Mouse (Mus musculus) kidney, adult 11 months (tissue): ENCODE results near the gene Batf.
A peak's percentile ranks its signal among the peaks of the same experiment; 100 is the strongest.

Experiments
- DNase-seq: peaks from one replicate; pipeline ENCODE4 v3.0.0; 2022

The Batf gene

GRCm38 (mm10) chr12:85728181-85728580, 41.7 kb downstream of the Batf start:
- DNase-seq, result no peak

- peak; percentile 51 for DNase-seq
Observed at GRCm38 (mm10) chr12:85729022-85729944, 42.8 kb downstream of the Batf start.

- no peak for DNase-seq
Observed at GRCm38 (mm10) chr12:85729945-85730290, 43.4 kb downstream of the Batf start.

GRCm38 (mm10) chr12:85736203-85736602, 49.7 kb downstream of the Batf start:
- no peak for DNase-seq

- DNase-seq, result no peak
Observed at GRCm38 (mm10) chr12:85736960-85737359, 50.5 kb downstream of the Batf start.

- peak; percentile 85 for DNase-seq
Observed at GRCm38 (mm10) chr12:85745827-85746695, 59.6 kb downstream of the Batf start, which contains the start of gene Flvcr2. Flvcr2 (plus strand) TSS chr12:85746539.

GRCm38 (mm10) chr12:85746696-85747219, 60.3 kb downstream of the Batf start:
- DNase-seq, result no peak

- DNase-seq, result peak; percentile 31
Observed at GRCm38 (mm10) chr12:85747343-85747742, 60.9 kb downstream of the Batf start.

GRCm38 (mm10) chr12:85749861-85750260, 63.4 kb downstream of the Batf start:
- DNase-seq, result peak; percentile 75

- peak; percentile 47 for DNase-seq
Observed at GRCm38 (mm10) chr12:85752116-85752515, 65.6 kb downstream of the Batf start.

- no peak for DNase-seq
Observed at GRCm38 (mm10) chr12:85753223-85753622, 66.8 kb downstream of the Batf start.

GRCm38 (mm10) chr12:85754611-85755265, 68.3 kb downstream of the Batf start:
- no peak for DNase-seq

- DNase-seq, result no peak
Observed at GRCm38 (mm10) chr12:85756455-85756854, 70.0 kb downstream of the Batf start.

GRCm38 (mm10) chr12:85757074-85757473, 70.6 kb downstream of the Batf start:
- no peak for DNase-seq
